Mouse (Mus musculus) heart, adult 2 months (tissue): ENCODE results near the gene Iffo2.
A peak's percentile ranks its signal among the peaks of the same experiment; 100 is the strongest.

Experiments
- CTCF ChIP-seq: fragments of 200-600 bp; IDR thresholded peaks from 2 replicates; pipeline ENCODE4 v1.8.1; 2022; ENCODE audit warnings: antibody characterized with exemption, mild to moderate bottlenecking, moderate library complexity
- EP300 ChIP-seq: fragments of 200-500 bp; IDR thresholded peaks from 2 replicates; pipeline ENCODE4 v1.6.1; 2011; ENCODE audit warnings: low read depth, low read length, control low read depth; ENCODE audit not compliant: insufficient read depth

- TF ChIP-seq CTCF (peak; percentile 75), EP300 (peak; percentile 81)
Measured at GRCm38 (mm10) chr4:139574156-139574798, 43.9 kb downstream of the Iffo2 start.
